Mouse (Mus musculus): ENCODE measurements at regions not wholly inside any gene's neighbourhood (a gene's known extent, or its start where the extent isn't known, plus 50 kb on each side); places are given as distances from the start of the nearest gene placed in this dataset.
"Not testable (repeated sequence)": the region's sequence is repeated elsewhere in the genome, so short reads cannot be mapped to it uniquely, and the experiment has no call there.

GRCm38 (mm10) chr13:7007091-7007490 is 358.5 kb upstream of the Pfkp start:
- intact Hi-C loops (cut with DNase I) = no loop called here
- no peak for DNase-seq

DNA sequence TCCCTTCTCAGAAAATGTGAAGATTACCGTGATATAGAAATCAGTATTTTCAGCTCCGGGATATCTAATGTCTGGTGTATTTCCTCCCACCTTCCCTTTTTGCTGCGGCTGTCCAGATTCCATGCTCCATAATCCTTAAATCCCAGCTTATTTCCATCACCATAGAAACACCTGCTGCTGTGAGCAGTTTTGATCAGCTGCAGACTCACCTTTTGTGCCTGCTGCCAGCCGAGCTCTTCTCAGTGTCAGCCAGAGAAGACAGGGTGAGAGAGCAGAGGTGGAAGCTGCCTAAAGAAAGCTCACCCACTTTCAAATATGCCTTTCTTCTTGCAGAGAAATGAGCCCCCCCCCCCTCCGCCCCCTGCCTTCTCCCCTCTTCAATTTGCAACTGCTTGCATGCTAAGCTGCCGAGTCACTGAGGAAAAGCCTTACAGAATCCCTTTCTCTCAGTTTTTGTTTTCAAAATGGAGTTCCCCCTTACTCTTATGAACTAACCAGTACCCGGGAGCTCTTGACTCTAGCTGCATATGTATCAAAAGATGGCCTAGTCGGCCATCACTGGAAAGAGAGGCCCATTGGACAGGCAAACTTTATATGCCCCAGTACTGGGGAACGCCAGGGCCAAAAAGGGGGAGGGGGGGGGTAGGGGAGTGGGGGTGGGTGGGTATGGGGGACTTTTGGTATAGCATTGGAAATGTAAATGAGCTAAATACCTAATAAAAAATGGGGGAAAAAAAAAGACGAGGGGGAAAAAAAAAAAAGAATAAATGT is 350.1 kb upstream of the Pfkp start:
- intact Hi-C loops (cut with DNase I); DNase-seq: not testable (repeated sequence)

- DNase-seq = no peak
- intact Hi-C loops (cut with DNase I) = no loop called here
These were observed 349.5 kb upstream of the Pfkp start for GRCm38 (mm10) chr13:6998094-6998493.

DNA sequence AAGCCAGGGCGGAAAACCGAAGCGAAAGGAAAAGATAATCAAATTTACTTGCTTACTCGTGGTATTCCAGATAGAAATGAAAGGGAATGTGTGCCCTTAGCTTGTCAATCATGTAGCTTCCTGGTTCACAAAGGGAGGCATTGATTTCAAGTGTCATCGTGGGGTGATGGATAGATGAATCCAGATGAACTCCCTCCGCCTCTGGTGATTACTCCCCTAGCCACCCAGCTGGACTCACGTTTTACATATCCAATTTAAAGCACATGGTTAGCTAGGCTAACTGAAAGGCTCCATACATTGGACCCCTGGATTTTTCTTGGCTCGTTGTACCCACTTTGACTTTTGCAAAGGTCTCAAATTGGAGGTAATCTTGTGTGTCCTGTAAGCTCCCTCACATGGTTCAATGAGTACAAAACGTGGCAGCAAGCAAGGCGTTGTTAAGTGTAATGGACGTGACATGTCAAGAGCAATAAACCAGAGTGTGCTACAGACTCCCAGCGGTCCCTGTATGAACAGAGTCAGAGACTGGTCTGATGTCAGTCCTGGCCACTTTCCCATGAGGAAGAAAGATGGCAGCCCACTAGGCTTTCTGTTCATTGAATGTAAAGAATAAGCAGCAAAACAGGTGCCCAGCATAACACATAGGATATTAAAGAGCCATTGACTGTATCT is 343.9 kb upstream of the Pfkp start:
- intact Hi-C loops (cut with DNase I) = no loop called here
- DNase-seq = no peak

GRCm38 (mm10) chr13:6991714-6992113 is 343.1 kb upstream of the Pfkp start:
- intact Hi-C loops (cut with DNase I) = no loop called here

DNA sequence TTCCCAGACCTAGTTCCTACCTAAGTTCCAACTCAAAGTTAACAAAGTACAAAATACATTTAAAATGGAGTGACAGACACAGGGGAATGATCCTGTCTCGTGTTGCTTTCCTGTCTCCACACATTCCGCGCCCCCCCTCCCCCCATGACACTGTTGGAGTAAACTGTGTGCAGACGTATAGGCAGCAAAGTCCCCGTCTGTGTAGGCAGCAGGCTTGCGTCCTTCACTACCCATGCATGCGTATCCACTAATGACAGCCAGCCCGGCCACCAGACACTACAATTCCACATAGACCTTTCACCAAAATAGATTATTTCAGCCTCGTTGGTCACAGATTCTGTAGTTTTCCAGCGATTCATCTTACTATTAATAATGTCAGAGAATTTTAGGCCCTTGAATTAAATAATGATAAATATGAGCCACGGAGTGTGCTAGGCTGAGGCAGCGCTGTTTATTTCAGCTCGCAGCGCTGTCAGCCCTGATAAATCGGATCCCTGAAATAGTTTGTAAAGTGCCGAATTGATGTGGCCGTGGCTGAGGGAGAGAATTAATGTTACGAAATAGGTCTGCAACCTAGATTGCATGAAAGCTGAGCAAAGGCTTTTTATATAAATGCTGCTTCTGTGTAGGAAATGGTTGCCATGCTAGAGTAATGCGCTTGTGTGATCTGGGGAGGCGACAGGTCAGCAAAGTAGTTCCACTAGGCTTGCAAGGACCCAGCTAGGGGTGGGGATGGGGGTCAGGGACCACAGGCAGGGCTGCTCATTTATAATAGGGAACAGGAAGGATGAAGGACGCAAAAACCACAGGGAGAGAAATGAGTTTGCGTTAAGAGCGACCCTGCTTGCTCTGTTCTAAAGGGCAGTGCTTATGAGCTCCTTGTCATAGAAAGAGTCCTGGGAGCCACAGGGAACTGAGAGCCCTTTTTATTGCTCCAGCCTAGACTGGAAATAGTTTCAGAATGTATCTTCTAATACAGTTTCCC is 336.7 kb upstream of the Pfkp start:
- intact Hi-C loops (cut with DNase I) = no loop called here
- DNase-seq = no peak

More at GRCm38 (mm10) chr13:6991714-6992113, 343.1 kb upstream of the Pfkp start:
- DNase-seq = no peak

DNA sequence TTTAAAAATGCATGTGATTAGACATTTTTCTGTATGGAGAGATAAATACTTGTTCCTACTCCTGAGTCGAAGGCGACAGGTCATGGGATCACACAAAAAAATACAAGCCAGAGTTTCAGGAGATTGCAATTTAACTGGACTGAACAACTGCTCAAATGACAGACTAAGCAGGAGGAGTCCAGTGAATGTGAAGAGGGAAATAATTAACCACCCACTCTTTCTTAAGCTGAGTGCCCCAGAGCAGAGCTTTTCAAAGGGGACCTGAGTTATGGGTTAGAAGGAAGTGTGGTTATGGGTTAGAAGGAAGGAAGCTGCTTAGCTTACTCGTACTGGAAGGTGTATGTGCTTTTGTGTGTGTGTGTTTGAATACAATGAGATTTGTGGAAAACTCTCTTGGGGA is 307.1 kb upstream of the Pfkp start:
- no peak for DNase-seq
- intact Hi-C loops (cut with DNase I) = no loop called here

- DNase-seq = no peak
- intact Hi-C loops (cut with DNase I) = no loop called here
These were observed 275.6 kb upstream of the Pfkp start for GRCm38 (mm10) chr13:6924136-6924535.

GRCm38 (mm10) chr13:6922357-6922721 is 273.8 kb upstream of the Pfkp start:
- intact Hi-C loops (cut with DNase I) = no loop called here
- DNase-seq = no peak

DNA sequence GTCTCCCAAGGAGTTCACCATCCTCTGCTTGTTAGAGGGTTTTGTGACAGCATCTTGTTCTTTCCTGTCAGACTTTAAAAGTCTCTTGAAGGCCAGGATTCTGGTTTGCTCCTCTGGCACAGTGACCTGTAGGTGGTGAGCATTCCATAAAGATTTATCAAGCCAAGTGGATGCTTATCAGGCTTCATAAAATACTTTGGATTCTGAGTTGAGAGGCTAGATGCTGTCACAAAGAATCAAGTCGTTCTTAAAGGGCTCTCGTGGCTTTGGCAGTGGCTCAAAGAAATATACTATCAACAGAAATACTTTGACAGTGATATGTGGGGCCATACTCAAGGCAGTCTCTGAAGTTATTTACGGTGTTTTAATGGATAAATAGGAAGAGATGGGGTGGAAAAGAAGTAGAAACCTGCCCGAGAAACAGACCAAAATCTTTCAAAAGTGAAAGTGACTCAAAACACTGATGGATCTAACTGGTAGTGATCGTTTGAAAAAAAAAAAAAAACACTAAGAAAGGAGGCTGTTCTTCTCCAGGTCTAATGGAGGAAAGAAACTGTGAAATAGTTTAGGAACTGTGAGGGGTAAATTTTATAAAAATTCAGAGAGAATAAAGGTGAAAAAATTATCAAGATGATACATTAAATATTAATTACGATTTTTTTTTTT is 273.2 kb upstream of the Pfkp start:
- no peak for DNase-seq
- intact Hi-C loops (cut with DNase I) = no loop called here

DNA sequence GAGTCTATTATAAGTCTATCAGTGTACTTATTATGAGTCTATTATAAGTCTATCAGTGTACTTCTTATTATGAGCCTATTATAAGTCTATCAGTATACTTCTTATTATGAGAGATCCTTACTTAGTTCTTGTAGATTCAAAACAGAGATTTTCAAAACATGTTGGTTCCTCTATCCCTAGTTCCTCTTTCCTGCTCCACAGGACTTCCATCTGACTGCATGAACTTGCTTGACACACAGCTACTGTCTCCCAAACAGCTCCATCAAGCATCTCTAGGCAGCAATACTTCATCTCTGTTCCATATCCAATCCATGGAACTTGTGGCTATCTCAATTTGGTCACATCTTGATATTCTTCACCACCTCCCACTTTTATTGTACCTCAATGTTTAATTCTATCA is 257.4 kb upstream of the Pfkp start:
- no peak for DNase-seq
- intact Hi-C loops (cut with DNase I) = no loop called here

GRCm38 (mm10) chr13:6901682-6902081 is 253.1 kb upstream of the Pfkp start:
- no peak for DNase-seq
- intact Hi-C loops (cut with DNase I) = no loop called here

DNA sequence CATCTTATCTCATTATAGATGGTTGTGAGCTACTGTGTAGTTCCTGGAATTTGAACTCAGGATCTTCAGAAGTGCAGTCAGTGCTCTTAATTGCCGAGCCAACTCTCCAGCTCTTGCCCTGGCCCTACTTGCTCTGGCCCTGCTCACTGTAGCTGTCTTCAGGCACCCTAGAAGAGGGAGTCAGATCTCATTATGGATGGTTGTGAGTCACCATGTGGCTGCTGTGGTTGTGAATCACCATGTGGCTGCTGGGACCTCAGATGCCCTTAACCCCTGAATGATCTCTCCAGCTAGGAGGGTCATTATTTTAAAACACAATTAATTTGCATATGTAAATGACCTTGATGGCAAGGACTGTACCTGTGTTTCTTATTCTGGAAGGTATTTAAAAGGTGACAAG is 249.1 kb upstream of the Pfkp start:
- DNase-seq = no peak
- intact Hi-C loops (cut with DNase I) = no loop called here

DNA sequence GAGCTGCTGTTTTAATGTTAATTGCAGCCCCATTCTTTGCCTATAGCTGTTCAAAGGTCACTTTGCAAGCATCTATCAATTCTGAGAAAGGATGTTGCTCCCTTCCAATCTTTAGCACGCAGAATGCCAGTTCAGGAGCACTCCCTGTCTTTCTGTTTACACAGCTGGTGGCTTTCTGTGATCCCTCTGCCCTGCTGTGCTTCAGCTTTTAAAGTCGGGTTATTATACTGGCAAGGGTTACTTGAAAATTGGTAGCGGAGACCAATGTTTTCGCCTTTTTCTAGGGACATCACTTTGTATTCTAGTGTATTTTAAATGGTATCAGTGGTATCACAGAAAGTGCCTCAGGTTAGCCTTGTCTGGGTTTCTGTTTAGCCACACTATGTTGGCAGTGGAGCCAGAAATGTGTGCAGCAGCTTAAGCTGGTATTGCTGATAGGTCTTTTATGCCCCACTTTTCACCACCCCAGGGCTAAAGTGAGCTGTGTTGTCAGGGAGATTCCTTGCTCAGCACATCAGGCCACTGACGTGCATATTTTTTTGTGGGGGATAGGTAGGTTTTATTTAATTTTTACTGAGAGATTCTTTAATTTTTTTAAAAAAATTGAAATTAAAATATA is 243.0 kb upstream of the Pfkp start:
- DNase-seq = no peak
- intact Hi-C loops (cut with DNase I) = no loop called here

DNA sequence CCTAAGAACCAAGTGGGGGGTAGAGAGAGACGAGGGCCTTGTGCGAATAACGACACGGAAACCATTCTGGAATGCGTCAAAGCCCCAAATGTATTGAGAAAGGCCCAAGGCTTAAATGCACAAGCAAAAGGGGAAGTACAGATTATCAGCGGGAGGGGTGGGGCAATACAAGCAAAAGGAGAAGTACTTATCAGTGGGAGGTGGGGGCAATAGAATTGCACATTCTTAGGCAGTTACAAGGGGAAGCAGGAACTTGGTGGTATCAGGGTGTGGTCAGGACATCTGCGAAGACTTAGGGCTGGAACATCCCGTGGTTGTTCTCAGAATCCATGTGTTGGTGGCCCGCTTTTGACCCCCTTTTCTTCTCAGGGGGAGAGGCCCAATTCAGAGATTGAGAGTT is 240.9 kb upstream of the Pfkp start:
- intact Hi-C loops (cut with DNase I) = not testable (repeated sequence)

GRCm38 (mm10) chr13:6888381-6888780 is 239.8 kb upstream of the Pfkp start:
- intact Hi-C loops (cut with DNase I) = no loop called here
- no peak for DNase-seq

More for the DNA sequence above, 240.9 kb upstream of the Pfkp start:
- not testable (repeated sequence) for DNase-seq

GRCm38 (mm10) chr13:6877018-6877901 is 228.7 kb upstream of the Pfkp start:
- intact Hi-C loops (cut with DNase I) = no loop called here
- DNase-seq = no peak

- intact Hi-C loops (cut with DNase I) = no loop called here
- peak; percentile 3 for DNase-seq
These were observed 213.6 kb upstream of the Pfkp start for GRCm38 (mm10) chr13:6862186-6862585.

DNA sequence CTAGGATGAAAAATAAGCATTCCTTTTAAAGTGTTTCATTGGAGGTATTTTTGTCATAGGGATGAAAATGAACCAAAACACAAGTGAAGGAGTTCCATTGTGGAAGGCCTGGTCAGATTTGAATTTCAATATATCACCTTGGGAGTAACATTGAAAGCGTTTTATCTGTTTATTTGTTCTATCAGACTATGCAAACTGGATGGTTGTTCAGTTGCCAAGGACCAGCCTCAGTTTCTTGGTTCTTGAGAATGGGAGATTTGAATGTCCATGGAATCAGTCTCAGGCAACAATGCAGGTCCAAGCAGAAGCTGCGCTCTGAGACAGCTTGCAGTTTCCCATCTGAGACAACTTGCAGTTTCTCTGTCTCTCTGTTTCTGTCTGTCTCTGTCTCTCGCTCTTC is 211.0 kb upstream of the Pfkp start:
- intact Hi-C loops (cut with DNase I) = no loop called here
- DNase-seq = no peak

Measured in left cerebral cortex, postnatal 4 days (tissue).